Mouse (Mus musculus): Measurements from ENCODE around the gene Sema5b.

- TF ChIP-seq CTCF (IDR thresholded peaks at IDR 0.05; ENCODE audit: extremely low read depth, insufficient read depth, insufficient read length, insufficient replicate concordance) = no peak
- TF ChIP-seq POLR2A (IDR thresholded peaks at IDR 0.05; ENCODE audit: low read depth, low read length) = no peak
Observed at GRCm38 (mm10) chr16:35707004-35707403, 166.1 kb downstream of the Sema5b start.

All from spleen, adult 2 months (tissue).